Mouse (Mus musculus) liver, embryonic 12.5 days (tissue): ENCODE data around the gene Tdgf1. TPM values are rescaled to one million over a fixed set of nuclear protein-coding genes. Genes with fewer than 3 reads are reported as not detected.

ENCODE experiments used
- ATAC-seq: fragments of 200-750 bp; cut with Nextera tagmentation; 2 replicates; pipeline ENCODE4 v1.8.0; 2017; ENCODE audit warnings: moderate number of reproducible peaks, mild to moderate bottlenecking, moderate library complexity
- H3K27ac ChIP-seq: fragments of 300-500 bp; sonication (generic); 2 replicates; pipeline ENCODE4 v1.5.1; 2016; ENCODE audit warnings: mild to moderate bottlenecking
- H3K27me3 ChIP-seq: fragments of 300-500 bp; sonication (generic); replicated peaks from 2 replicates; pipeline ENCODE4 v1.6.1; 2016; ENCODE audit warnings: mild to moderate bottlenecking, moderate library complexity
- H3K36me3 ChIP-seq: fragments of 300-500 bp; sonication (generic); 2 replicates; pipeline ENCODE4 v1.6.1; 2016; ENCODE audit warnings: mild to moderate bottlenecking, moderate library complexity
- H3K4me1 ChIP-seq: fragments of 300-500 bp; sonication (generic); 2 replicates; pipeline ENCODE4 v1.6.1; 2016
- H3K4me2 ChIP-seq: fragments of 300-500 bp; sonication (generic); 2 replicates; pipeline ENCODE4 v1.6.1; 2016; ENCODE audit warnings: mild to moderate bottlenecking, moderate library complexity
- H3K4me3 ChIP-seq: fragments of 300-500 bp; sonication (generic); 2 replicates; pipeline ENCODE4 v1.5.1; 2016; ENCODE audit warnings: mild to moderate bottlenecking, moderate library complexity
- H3K9ac ChIP-seq: fragments of 300-500 bp; sonication (generic); 2 replicates; pipeline ENCODE4 v1.6.1; 2016; ENCODE audit warnings: mild to moderate bottlenecking, moderate library complexity
- H3K9me3 ChIP-seq: fragments of 300-500 bp; sonication (generic); replicated peaks from 2 replicates; pipeline ENCODE4 v1.6.1; 2016; ENCODE audit warnings: mild to moderate bottlenecking, moderate library complexity
- WGBS: fragments of 180-500 bp; shearing (Covaris S2); methylation state at CpG from one replicate; pipeline ENCODE4 v1.1.7; 2016; ENCODE audit not compliant: insufficient replicate concordance; 5-methylcytosine and 5-hydroxymethylcytosine counted together
- polyA plus RNA-seq: library from polyadenylated mRNA; unstranded; fragments of >200 nt; fragmentation: Nextera tagmentation; extraction: Ambion mirVana; gene quantifications from 2 replicates; pipeline ENCODE4 v1.2.1, GENCODE M21; 2016

Gene Tdgf1
- not detected in 2 replicates for polyA plus RNA-seq

GRCm38 (mm10) chr9:110945926-110946325, at the start of gene Tdgf1:
Gene Tdgf1, minus strand, starts transcription at chr9:110946158.
- no peak for ATAC-seq
- Histone ChIP-seq H3K36me3 (no peaks in the 10 kb centered on the region), H3K4me3 (no peak within 1 kb of the TSS), H3K27me3 (peaks cover 52% of the 10 kb centered on the region), H3K4me1 (peaks cover 22% of the 10 kb centered on the region), H3K27ac (no peak within 1 kb of the TSS), H3K4me2 (no peak within 1 kb of the TSS), H3K9me3 (no peaks in the 10 kb centered on the region), H3K9ac (no peak within 1 kb of the TSS)
- 13% methylated on average over 11 of the region's 11 CpGs for WGBS

DNA sequence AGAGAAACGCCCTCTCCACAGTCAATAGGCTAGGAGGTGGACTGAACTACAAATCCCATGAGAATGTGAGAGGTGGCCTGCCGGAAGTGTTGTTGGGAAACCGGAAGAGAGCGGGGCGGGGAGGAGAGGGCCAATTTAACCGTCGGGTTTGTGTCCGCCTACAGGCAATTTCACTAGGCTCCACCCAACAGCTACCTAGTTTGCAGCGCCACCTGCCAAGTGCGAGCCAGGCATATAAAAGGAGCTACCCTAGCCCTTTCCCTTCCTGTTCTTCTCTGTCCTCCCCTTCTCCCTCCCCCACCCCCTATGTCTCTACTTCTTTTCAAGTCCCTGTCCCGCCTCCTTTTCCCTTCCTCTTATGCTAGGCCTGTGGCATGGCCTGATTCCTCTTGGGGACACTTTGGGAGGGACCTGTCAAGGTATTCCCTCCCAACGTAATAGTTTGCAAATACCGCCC, 48.8 kb upstream of the Tdgf1 start:
- peak overlapping the region; percentile 36; the same call in 1 of the 2 replicates for H3K27ac ChIP-seq
- peak overlapping the region; percentile 65 for H3K4me2 ChIP-seq
- peaks cover 17% of the 10 kb centered on the region for H3K4me1 ChIP-seq
- no peaks in the 10 kb centered on the region for H3K9me3 ChIP-seq
- H3K27me3 ChIP-seq = no peaks in the 10 kb centered on the region; the same call in 1 of the 2 replicates
- 14% methylated on average over 13 of the region's 13 CpGs for WGBS
- no peaks in the 10 kb centered on the region for H3K36me3 ChIP-seq
- ATAC-seq = peak; percentile 80
- no peak overlapping the region for H3K9ac ChIP-seq
- H3K4me3 ChIP-seq = peak overlapping the region; percentile 46

GRCm38 (mm10) chr9:110993281-110993709, 47.3 kb upstream of the Tdgf1 start:
- no peak overlapping the region for H3K4me3 ChIP-seq
- no peaks in the 10 kb centered on the region for H3K36me3 ChIP-seq
- no peaks in the 10 kb centered on the region; the same call in 1 of the 2 replicates for H3K27me3 ChIP-seq
- peak; percentile 45 for ATAC-seq
- H3K4me1 ChIP-seq = peaks cover 14% of the 10 kb centered on the region
- H3K4me2 ChIP-seq = no peak overlapping the region
- peak overlapping the region; percentile 69 for H3K27ac ChIP-seq
- 37% methylated on average over 3 of the region's 3 CpGs for WGBS
- no peak overlapping the region for H3K9ac ChIP-seq
- no peaks in the 10 kb centered on the region for H3K9me3 ChIP-seq

DNA sequence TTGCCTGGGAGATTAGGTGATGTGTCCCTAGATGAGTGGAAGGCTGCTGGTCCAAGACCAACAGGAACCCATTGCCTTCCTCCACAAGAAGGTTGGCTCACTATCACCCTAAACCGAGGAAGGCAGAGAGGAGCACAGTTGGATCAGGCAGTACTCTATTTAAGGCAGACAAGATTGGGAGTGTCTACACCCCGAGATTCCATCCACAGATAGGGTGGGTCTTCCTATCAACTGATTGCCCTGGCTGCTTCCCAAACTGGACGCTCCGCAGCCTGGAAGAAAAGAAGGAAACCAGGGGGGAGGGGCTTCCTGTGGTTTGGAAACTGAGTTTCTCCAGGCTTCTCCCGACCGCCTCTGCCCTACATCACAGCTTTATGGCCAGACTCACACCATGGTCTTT, 44.2 kb upstream of the Tdgf1 start, which contains the start of gene Rtp3:
Rtp3 (minus strand) TSS at position 380 of the 400 bp plus-strand sequence.
- WGBS = 29% methylated on average over 6 of the region's 6 CpGs
- H3K4me3 ChIP-seq = peak within 1 kb of the TSS; percentile 27
- peak within 1 kb of the TSS; percentile 36 for H3K4me2 ChIP-seq
- H3K27ac ChIP-seq = peak within 1 kb of the TSS; percentile 64
- no peaks in the 10 kb centered on the region for H3K9me3 ChIP-seq
- peaks cover 4% of the 10 kb centered on the region for H3K36me3 ChIP-seq
- H3K27me3 ChIP-seq = no peaks in the 10 kb centered on the region; the same call in 1 of the 2 replicates
- peak within 1 kb of the TSS; percentile 5; the same call in 1 of the 2 replicates for H3K9ac ChIP-seq
- no peak for ATAC-seq
- H3K4me1 ChIP-seq = peaks cover 14% of the 10 kb centered on the region

GRCm38 (mm10) chr9:110989543-110989942, 43.6 kb upstream of the Tdgf1 start:
- H3K36me3 ChIP-seq = peaks cover 4% of the 10 kb centered on the region
- WGBS = 66% methylated on average over 2 of the region's 2 CpGs
- H3K4me3 ChIP-seq = peak overlapping the region; percentile 27
- H3K27ac ChIP-seq = peak overlapping the region; percentile 64
- H3K9ac ChIP-seq = peak overlapping the region; percentile 5; the same call in 1 of the 2 replicates
- no peaks in the 10 kb centered on the region for H3K9me3 ChIP-seq
- peak overlapping the region; percentile 36 for H3K4me2 ChIP-seq
- ATAC-seq = no peak
- no peaks in the 10 kb centered on the region; the same call in 1 of the 2 replicates for H3K27me3 ChIP-seq
- peaks cover 9% of the 10 kb centered on the region for H3K4me1 ChIP-seq

GRCm38 (mm10) chr9:110989141-110989540, 43.2 kb upstream of the Tdgf1 start:
- no peaks in the 10 kb centered on the region for H3K9me3 ChIP-seq
- peak overlapping the region; percentile 27 for H3K4me3 ChIP-seq
- H3K36me3 ChIP-seq = peaks cover 4% of the 10 kb centered on the region
- peak overlapping the region; percentile 36 for H3K4me2 ChIP-seq
- H3K9ac ChIP-seq = 0 out of 2 replicates have a peak overlapping the region, but pooled peaks have one; percentile 5
- WGBS = 35% methylated on average over 4 of the region's 4 CpGs
- no peaks in the 10 kb centered on the region; the same call in 1 of the 2 replicates for H3K27me3 ChIP-seq
- H3K4me1 ChIP-seq = peaks cover 5% of the 10 kb centered on the region
- no peak for ATAC-seq
- peak overlapping the region; percentile 64 for H3K27ac ChIP-seq

GRCm38 (mm10) chr9:110988078-110988477, 42.1 kb upstream of the Tdgf1 start:
- H3K9me3 ChIP-seq = no peaks in the 10 kb centered on the region
- 51% methylated on average over 3 of the region's 3 CpGs for WGBS
- peak overlapping the region; percentile 11; the same call in 1 of the 2 replicates for H3K27ac ChIP-seq
- peak overlapping the region; percentile 36 for H3K4me2 ChIP-seq
- H3K4me3 ChIP-seq = no peak overlapping the region
- peaks cover 4% of the 10 kb centered on the region for H3K36me3 ChIP-seq
- no peaks in the 10 kb centered on the region; the same call in 1 of the 2 replicates for H3K27me3 ChIP-seq
- no peak for ATAC-seq
- no peaks in the 10 kb centered on the region for H3K4me1 ChIP-seq
- H3K9ac ChIP-seq = no peak overlapping the region

DNA sequence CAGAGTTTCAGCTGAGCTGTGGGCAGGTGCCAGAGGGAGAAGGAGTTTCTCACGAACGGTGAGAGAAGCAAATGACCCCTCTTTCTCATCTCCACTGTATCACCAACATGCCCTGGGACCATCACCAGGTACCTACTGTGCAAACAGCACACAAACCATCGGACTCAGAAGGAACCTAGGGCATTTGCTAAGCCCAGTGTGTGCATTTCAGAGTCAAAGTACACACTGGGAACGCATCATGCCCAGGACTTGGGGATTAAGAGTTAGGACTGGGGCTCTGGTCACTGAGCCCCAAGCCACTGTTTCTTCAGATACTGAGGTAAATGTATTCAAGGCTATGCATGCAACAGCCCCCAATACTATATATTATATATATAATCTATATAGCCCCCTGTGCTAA, 41.4 kb upstream of the Tdgf1 start:
- Histone ChIP-seq H3K9me3 (no peaks in the 10 kb centered on the region), H3K9ac (no peak overlapping the region), H3K27me3 (no peaks in the 10 kb centered on the region; the same call in 1 of the 2 replicates), H3K4me1 (no peaks in the 10 kb centered on the region), H3K36me3 (peaks cover 4% of the 10 kb centered on the region), H3K4me3 (no peak overlapping the region), H3K27ac (peak overlapping the region; percentile 58), H3K4me2 (peak overlapping the region; percentile 36)
- 70% methylated on average over 4 of the region's 4 CpGs for WGBS
- no peak for ATAC-seq

GRCm38 (mm10) chr9:110985951-110986350, 40.0 kb upstream of the Tdgf1 start:
- no peak overlapping the region for H3K4me3 ChIP-seq
- no peak for ATAC-seq
- no peak overlapping the region for H3K27ac ChIP-seq
- 72% methylated on average over 8 of the region's 8 CpGs for WGBS
- H3K4me1 ChIP-seq = no peaks in the 10 kb centered on the region
- H3K27me3 ChIP-seq = no peaks in the 10 kb centered on the region
- no peak overlapping the region for H3K4me2 ChIP-seq
- H3K36me3 ChIP-seq = peaks cover 4% of the 10 kb centered on the region
- no peak overlapping the region for H3K9ac ChIP-seq
- no peaks in the 10 kb centered on the region for H3K9me3 ChIP-seq

- no peak for ATAC-seq
- Histone ChIP-seq H3K27ac (no peak overlapping the region), H3K9ac (no peak overlapping the region), H3K9me3 (no peaks in the 10 kb centered on the region), H3K4me3 (no peak overlapping the region), H3K4me2 (no peak overlapping the region), H3K36me3 (peaks cover 4% of the 10 kb centered on the region), H3K4me1 (no peaks in the 10 kb centered on the region), H3K27me3 (no peaks in the 10 kb centered on the region)
- 87% methylated on average over 5 of the region's 5 CpGs for WGBS
Measured at GRCm38 (mm10) chr9:110985541-110985940, 39.6 kb upstream of the Tdgf1 start.

DNA sequence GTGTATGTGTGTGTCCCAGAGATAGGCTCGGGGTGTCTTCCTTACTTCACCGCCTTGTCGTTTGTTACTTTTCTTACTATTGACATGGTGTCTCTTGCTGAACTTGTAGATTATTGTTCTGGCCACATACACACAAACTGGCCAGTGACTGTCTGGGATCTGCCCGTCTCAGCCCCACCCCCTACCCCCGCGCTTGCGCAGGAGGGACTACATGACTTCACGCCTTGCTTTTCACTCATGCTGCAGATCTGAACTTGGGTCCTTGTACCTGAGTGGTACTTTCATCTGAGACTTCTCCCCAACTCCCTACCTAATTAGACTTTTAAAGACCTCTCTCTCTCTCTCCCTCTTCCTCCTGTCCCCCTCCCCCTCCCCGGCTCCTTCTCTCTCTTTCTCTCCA, 38.1 kb upstream of the Tdgf1 start:
- no peak overlapping the region for H3K4me2 ChIP-seq
- ATAC-seq = no peak
- WGBS = 85% methylated on average over 9 of the region's 9 CpGs

DNA sequence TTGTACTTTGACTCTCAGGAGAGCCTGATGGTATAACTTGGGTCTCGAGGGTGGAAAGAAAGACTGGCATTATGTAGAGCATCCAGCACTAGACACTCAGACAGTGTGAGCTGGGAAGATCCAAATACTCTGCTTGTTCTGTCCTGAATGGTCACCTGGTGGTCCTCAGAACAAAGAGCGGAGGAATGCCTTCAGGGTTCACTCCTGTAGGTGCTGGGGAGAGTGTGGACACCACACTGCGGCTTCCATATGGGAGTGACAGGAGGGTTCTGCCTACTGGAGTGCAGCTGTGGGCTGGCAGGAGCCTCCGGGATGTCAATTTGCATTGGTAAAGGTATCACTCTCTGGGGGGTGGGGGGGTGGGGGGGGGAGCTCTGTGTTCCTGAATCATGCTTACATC, 36.4 kb upstream of the Tdgf1 start:
- Histone ChIP-seq H3K36me3 (peaks cover 4% of the 10 kb centered on the region), H3K4me3 (no peak overlapping the region), H3K4me1 (no peaks in the 10 kb centered on the region), H3K27ac (no peak overlapping the region), H3K9ac (no peak overlapping the region), H3K9me3 (no peaks in the 10 kb centered on the region), H3K4me2 (no peak overlapping the region), H3K27me3 (no peaks in the 10 kb centered on the region)
- 65% methylated on average over 4 of the region's 4 CpGs for WGBS
- ATAC-seq = no peak

More for the DNA sequence above, 38.1 kb upstream of the Tdgf1 start:
- Histone ChIP-seq H3K4me1 (no peaks in the 10 kb centered on the region), H3K9ac (no peak overlapping the region), H3K4me3 (no peak overlapping the region), H3K27me3 (no peaks in the 10 kb centered on the region), H3K36me3 (peaks cover 4% of the 10 kb centered on the region), H3K9me3 (no peaks in the 10 kb centered on the region), H3K27ac (no peak overlapping the region)
